ENCODE assay signal across 13 mouse cellular contexts in genomic region chr17:83847815-83848214, GRCm38 (mm10). TPM values are rescaled to one million over a fixed set of nuclear protein-coding genes. Genes with fewer than 3 reads are reported as not detected.
DNase-seq lines count a peak whose midpoint lies in the region; ATAC-seq and TF ChIP-seq lines count a peak whose summit lies in the region.
"Had no signal": no experiment of that assay in that cellular context is flagged by ENCODE, and none has a peak within 500 bp of the region (broad histone marks: within the 10 kb centered on the region; RNA-seq: fewer than 3 reads in every experiment).

Gene Haao (minus strand): TSS chr17:83847963.

- no peak for TF ChIP-seq CTCF in CH12.LX (conservative IDR thresholded peaks at IDR 0.05 in 1 of 2, IDR thresholded peaks at IDR 0.05 in 1 of 2; ENCODE audit: low read depth in 2 of 2, low read length in 2 of 2)
- TF ChIP-seq CTCF in gastrocnemius, adult 2 months (IDR thresholded peaks at IDR 0.05): no peak

- intact Hi-C loops in gastrocnemius, adult 2 months (cut with DNase I): loop anchor here (5.0 kb wide), 2 partner anchors 201 to 576 kb away; no protein-coding TSS in a partner anchor

- peak within 1 kb of the TSS; percentile 53 to 62 (median 59) for H3K4me3 ChIP-seq in CH12.LX (replicated peaks in 1 of 3; ENCODE audit: low read depth in 2 of 3, low read length in 2 of 3, poor library complexity in 1 of 3)
- no peak within 1 kb of the TSS for H3K4me3 ChIP-seq in liver, embryonic 11.5 days (ENCODE audit: low read depth, low read length)
- H3K4me3 ChIP-seq in gastrocnemius, adult 2 months: no peak within 1 kb of the TSS
- H3K4me3 ChIP-seq: forebrain, embryonic 10.5 days; heart, embryonic 15.5 days; lung, embryonic 15.5 days had no signal

- peak within 1 kb of the TSS; percentile 30 for H3K9ac ChIP-seq in CH12.LX (ENCODE audit: insufficient read depth, low read depth)
- peak within 1 kb of the TSS; percentile 23; the same call in 1 of the 2 replicates for H3K9ac ChIP-seq in liver, embryonic 11.5 days (ENCODE audit: low read depth, low read length)
- H3K9ac ChIP-seq: heart, embryonic 15.5 days; lung, embryonic 15.5 days had no signal

- H3K27ac ChIP-seq in CH12.LX (ENCODE audit: insufficient read depth, low read depth): peak within 1 kb of the TSS; percentile 85
- H3K27ac ChIP-seq in liver, embryonic 11.5 days (ENCODE audit: low read depth, low read length): peak within 1 kb of the TSS; percentile 71
- no peak within 1 kb of the TSS for H3K27ac ChIP-seq in gastrocnemius, adult 2 months
- H3K27ac ChIP-seq: forebrain, embryonic 10.5 days; heart, embryonic 15.5 days; lung, embryonic 15.5 days had no signal

- H3K9me3 ChIP-seq in CH12.LX (replicated peaks; ENCODE audit: low read length): no peaks in the 10 kb centered on the region
- H3K9me3 ChIP-seq in liver, embryonic 11.5 days (ENCODE audit: control insufficient read depth, low read length): no peaks in the 10 kb centered on the region
- H3K9me3 ChIP-seq: forebrain, embryonic 10.5 days; heart, embryonic 15.5 days; lung, embryonic 15.5 days had no signal

- 64% methylated on average over 3 of the region's 3 CpGs for WGBS in liver, embryonic 11.5 days

- no peaks in the 10 kb centered on the region; the same call in 1 of the 2 replicates for H3K79me2 ChIP-seq in CH12.LX (replicated peaks; ENCODE audit: control insufficient read depth, extremely low read depth, insufficient read depth, poor library complexity, severe bottlenecking)

- peaks cover 31 to 78% of the 10 kb centered on the region in 2 experiments for H3K4me1 ChIP-seq in CH12.LX (ENCODE audit: control insufficient read depth in 1 of 2, insufficient read depth in 2 of 2)
- peaks cover 31% of the 10 kb centered on the region for H3K4me1 ChIP-seq in liver, embryonic 11.5 days (replicated peaks; ENCODE audit: control insufficient read depth, insufficient read depth, low read length)

- no peak for TF ChIP-seq RAD21 in CH12.LX (IDR thresholded peaks at IDR 0.05; ENCODE audit: low read depth, low read length)

- in situ Hi-C loops in CH12.LX (cut with MboI; ENCODE audit: low pct_ligation_motif_present, low pct_unique_long_range_greater_than_20kb, low sequenced_read_pairs): no loop called here

- no peaks in the 10 kb centered on the region for H3K27me3 ChIP-seq in CH12.LX (replicated peaks)
- H3K27me3 ChIP-seq in liver, embryonic 11.5 days (replicated peaks; ENCODE audit: control insufficient read depth, insufficient read depth, low read length): no peaks in the 10 kb centered on the region
- H3K27me3 ChIP-seq: heart, embryonic 15.5 days; lung, embryonic 15.5 days had no signal

- TF ChIP-seq EP300 in CH12.LX (IDR thresholded peaks at IDR 0.05; ENCODE audit: low read length): no peak

- dilution Hi-C loops in CH12.LX (cut with MboI; ENCODE audit: extremely low pct_ligation_motif_present, extremely low pct_unique_long_range_greater_than_20kb, low sequenced_read_pairs): no loop called here

- H3K36me3 ChIP-seq in CH12.LX (replicated peaks in 1 of 2; ENCODE audit: control insufficient read depth in 1 of 2, insufficient read depth in 1 of 2, low read length in 1 of 2): peaks cover 2 to 28% of the 10 kb centered on the region in 2 experiments
- H3K36me3 ChIP-seq in liver, embryonic 11.5 days (ENCODE audit: control insufficient read depth, insufficient read depth, low read length): no peaks in the 10 kb centered on the region
- H3K36me3 ChIP-seq: forebrain, embryonic 10.5 days; heart, embryonic 15.5 days; lung, embryonic 15.5 days had no signal

- peak within 1 kb of the TSS; percentile 53 for H3K4me2 ChIP-seq in CH12.LX (ENCODE audit: insufficient read depth, low read depth, poor library complexity, severe bottlenecking)
- peak within 1 kb of the TSS; percentile 20 for H3K4me2 ChIP-seq in liver, embryonic 11.5 days
- H3K4me2 ChIP-seq: heart, embryonic 15.5 days; lung, embryonic 15.5 days had no signal

- peak; percentile 78 for TF ChIP-seq POLR2A in CH12.LX (IDR thresholded peaks at IDR 0.05; ENCODE audit: low read depth, low read length)

- no peak for DNase-seq in adrenal gland, postnatal 10 days
- no peak for DNase-seq in adrenal gland, adult 2 months
- peak; percentile 83 for DNase-seq in CH12.LX (ENCODE audit: extremely low read depth)
- DNase-seq in liver, embryonic 11.5 days (ENCODE audit: low spot score): no peak
- DNase-seq in gastrocnemius, adult 2 months: no peak
- no peak for DNase-seq in frontal cortex, postnatal 14 days (ENCODE audit: low spot score in 2 of 2)
- DNase-seq in gastrocnemius, postnatal 25 days: no peak
- DNase-seq: cerebellum, postnatal 14 days; retina, postnatal 1 day had no signal

- peak; percentile 59; the same call in 1 of the 2 replicates for ATAC-seq in liver, embryonic 11.5 days (replicated peaks; ENCODE audit: low FRiP score)
- 0 out of 2 replicates have a peak, but pooled peaks have one; percentile 11 for ATAC-seq in monocyte, adult 5-6 weeks (replicated peaks; ENCODE audit: insufficient number of reproducible peaks, low FRiP score, low TSS enrichment, poor library complexity, severe bottlenecking)

TF ChIP-seq in CH12.LX, 34 proteins besides CTCF, POLR2A, EP300 and RAD21:
- peak; percentile 90 for TF ChIP-seq TBP (conservative IDR thresholded peaks at IDR 0.05; ENCODE audit: low read depth, low read length)
- no peak for TF ChIP-seq SMC3 (IDR thresholded peaks at IDR 0.05; ENCODE audit: low read depth, low read length)
- no peak for TF ChIP-seq JUND (conservative IDR thresholded peaks at IDR 0.05; ENCODE audit: low read depth, low read length)
- no peak for TF ChIP-seq E2F4 (IDR thresholded peaks at IDR 0.05; ENCODE audit: insufficient replicate concordance, low read depth, low read length)
- TF ChIP-seq ZMIZ1 (IDR thresholded peaks at IDR 0.05; ENCODE audit: low read depth, low read length): peak; percentile 19; the same call in 1 of the 2 replicates
- peak; percentile 36; the same call in 1 of the 2 replicates for TF ChIP-seq POLR2AphosphoS2 (IDR thresholded peaks at IDR 0.05; ENCODE audit: low read depth, low read length)
- no peak for TF ChIP-seq MAX (IDR thresholded peaks at IDR 0.05; ENCODE audit: low read length)
- TF ChIP-seq CHD2 (IDR thresholded peaks at IDR 0.05; ENCODE audit: low read length): no peak
- no peak for TF ChIP-seq SIN3A (IDR thresholded peaks at IDR 0.05; ENCODE audit: low read length)
- TF ChIP-seq ZC3H11A (IDR thresholded peaks at IDR 0.05; ENCODE audit: low read depth, low read length): no peak
- no peak for TF ChIP-seq MAFK (IDR thresholded peaks at IDR 0.05; ENCODE audit: insufficient replicate concordance, low read length)
- no peak for TF ChIP-seq JUN (IDR thresholded peaks at IDR 0.05; ENCODE audit: insufficient read depth, low read depth, low read length)
- TF ChIP-seq TCF12 (IDR thresholded peaks at IDR 0.05; ENCODE audit: low read depth, low read length): peak; percentile 62; the same call in 1 of the 2 replicates
- no peak for TF ChIP-seq BHLHE40 (IDR thresholded peaks at IDR 0.05; ENCODE audit: low read depth, low read length)
- peak; percentile 81 for TF ChIP-seq NELFE (IDR thresholded peaks at IDR 0.05; ENCODE audit: low read depth, low read length)
- TF ChIP-seq ZKSCAN1 (IDR thresholded peaks at IDR 0.05; ENCODE audit: borderline replicate concordance, low read depth, low read length): no peak
- TF ChIP-seq KAT2A (IDR thresholded peaks at IDR 0.05; ENCODE audit: insufficient replicate concordance, low read length): no peak
- TF ChIP-seq ELF1 (IDR thresholded peaks at IDR 0.05; ENCODE audit: low read depth, low read length): peak; percentile 37; the same call in 1 of the 2 replicates
- TF ChIP-seq GABPA (IDR thresholded peaks at IDR 0.05; ENCODE audit: insufficient replicate concordance, low read depth, low read length): no peak
- TF ChIP-seq MEF2A (IDR thresholded peaks at IDR 0.05; ENCODE audit: borderline replicate concordance, low read depth, low read length): no peak

RNA-seq across cellular contexts. Expression of gene Haao, which starts in this region (rescaled TPM):
- total RNA-seq in adrenal gland, postnatal 10 days (2021): 10 to 100 TPM; 12.6 to 27.1 TPM
- total RNA-seq in adrenal gland, adult 2 months (2021): 1 to 10 TPM; 1.2 to 1.7 TPM
- 1.6 and 1.8 TPM in 2 replicates for polyA plus RNA-seq in adrenal gland, adult 2 months (2012; rRNA removed)
- 12.3 and 18.6 TPM in 2 replicates for total RNA-seq in CH12.LX (2012; rRNA removed)
- 19.1 and 21.7 TPM in 2 replicates for total RNA-seq in CH12.LX (2014; rRNA removed)
- 30.6 and 33.8 TPM in 2 replicates for polyA plus RNA-seq in CH12.LX (2012; ENCODE audit: insufficient read length, low read depth)
- polyA plus RNA-seq in liver, embryonic 11.5 days (2014; fragmentation: Nextera tagmentation; extraction: Ambion mirVana): 4.3 and 4.8 TPM in 2 replicates
- 60.0 to 68.3 TPM (median 64.2 TPM) in 3 replicates for total RNA-seq in monocyte, adult 5-6 weeks (2017)
- total RNA-seq in gastrocnemius, adult 2 months (2021): not detected
- not detected for total RNA-seq in gastrocnemius, postnatal 25 days (2021)

Comparison
In these comparisons a context has a peak if more than half of its experiments do, and no peak if none do; other contexts are left out.
1. RNA of gene Haao (total RNA-seq): 60.0 to 68.3 TPM in monocyte, adult 5-6 weeks, 12.6 to 27.1 TPM in adrenal gland, postnatal 10 days and 12.3 to 21.7 TPM in CH12.LX; 1.2 to 1.7 TPM in adrenal gland, adult 2 months, not detected in gastrocnemius, adult 2 months and not detected in gastrocnemius, postnatal 25 days; every median in the first group is over 4 times any median in the second.
2. H3K4me3 ChIP-seq: peak in CH12.LX (3 of 3); none in liver, embryonic 11.5 days (single experiment) and gastrocnemius, adult 2 months (single experiment).